Mouse (Mus musculus): ENCODE results near the gene Gm39115. TPM values are rescaled to one million over a fixed set of nuclear protein-coding genes. Genes with fewer than 3 reads are reported as not detected.
"Not testable (repeated sequence)": the region's sequence is repeated elsewhere in the genome, so short reads cannot be mapped to it uniquely, and the experiment has no call there.

Gene Gm39115
- total and polyA plus RNA-seq, 3 experiments, result not detected

DNA sequence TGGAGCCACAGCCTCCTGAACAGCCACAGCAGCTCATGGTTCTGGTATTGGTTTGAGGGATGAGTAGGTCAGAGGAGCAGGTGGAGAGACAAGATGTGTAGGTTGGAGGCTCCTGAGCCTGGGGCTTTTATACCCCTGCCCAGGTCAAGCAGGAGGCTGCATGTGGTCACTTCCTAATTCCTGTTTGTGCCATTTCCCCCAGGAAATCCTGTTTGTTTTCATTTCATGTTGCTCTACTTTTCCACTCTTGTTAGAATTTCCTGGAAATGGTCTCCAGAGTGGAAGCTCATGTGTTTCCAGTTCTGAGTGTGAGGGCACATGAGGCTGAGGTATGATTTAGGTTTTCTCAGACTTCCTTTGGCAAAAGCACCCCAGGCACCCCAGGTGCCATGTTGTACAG lies 40.1 kb upstream of the Gm39115 start, which contains the start of gene Krtap5-2:
Gene Krtap5-2, minus strand, starts transcription at position 101 of the 400 bp plus-strand sequence.
- H3K9me3 ChIP-seq (replicated peaks; ENCODE audit: insufficient read depth, low read length); H3K27ac ChIP-seq (ENCODE audit: control insufficient read depth, low read depth, low read length); H3K4me1 ChIP-seq (ENCODE audit: control insufficient read depth in 1 of 2, insufficient read depth in 2 of 2, low read length in 2 of 2); H3K4me3 ChIP-seq (ENCODE audit: control insufficient read depth in 1 of 2, insufficient read depth in 1 of 2, low read depth in 2 of 2, low read length in 2 of 2); H3K36me3 ChIP-seq (ENCODE audit: control insufficient read depth in 1 of 2, insufficient read depth in 2 of 2, low read length in 2 of 2); H3K9ac ChIP-seq (ENCODE audit: control insufficient read depth, low read depth, low read length, poor library complexity, severe bottlenecking); H3K27me3 ChIP-seq (ENCODE audit: control insufficient read depth in 1 of 2, insufficient read depth in 2 of 2, low read length in 2 of 2); H3K79me2 ChIP-seq (ENCODE audit: control insufficient read depth, insufficient read depth, low read length, poor library complexity); DNase-seq (ENCODE audit: low read depth, low spot score): not testable (repeated sequence)

DNA sequence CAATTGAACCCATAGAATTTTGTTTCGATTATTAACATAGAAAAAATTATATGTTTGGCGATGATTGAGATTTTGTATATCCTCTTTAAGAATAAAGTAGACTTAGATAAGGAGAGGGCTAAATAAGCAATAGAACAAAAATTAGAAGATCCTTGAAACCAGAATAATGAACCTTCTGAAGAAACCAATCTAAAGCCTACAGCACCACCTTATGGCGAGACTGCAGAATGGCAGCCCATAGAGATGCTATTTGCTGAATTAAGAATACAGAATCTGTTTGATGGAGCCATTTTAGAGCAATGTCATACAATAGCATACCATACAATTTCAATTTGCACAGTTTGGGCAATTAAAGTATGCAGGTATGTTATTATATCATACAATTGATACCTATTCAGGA lies 34.0 kb upstream of the Gm39115 start:
- TF ChIP-seq RAD21 (IDR thresholded peaks at IDR 0.05; ENCODE audit: low read depth, low read length) (peak; percentile 87), SMC3 (IDR thresholded peaks at IDR 0.05; ENCODE audit: low read depth, low read length) (peak; percentile 64), ZC3H11A (IDR thresholded peaks at IDR 0.05; ENCODE audit: low read depth, low read length) (peak; percentile 53; the same call in 1 of the 2 replicates), MYB (IDR thresholded peaks at IDR 0.05; ENCODE audit: low read depth, low read length) (no peak), CTCF (IDR thresholded peaks at IDR 0.05 in 2 of 3, conservative IDR thresholded peaks at IDR 0.05 in 1 of 3; ENCODE audit: control insufficient read depth in 1 of 3, insufficient read depth in 1 of 3, low read depth in 2 of 3, low read length in 3 of 3, poor library complexity in 1 of 3, severe bottlenecking in 1 of 3) (peak; percentile 53 to 83 (median 78))
- no peaks in the 10 kb centered on the region for H3K4me1 ChIP-seq (ENCODE audit: control insufficient read depth in 1 of 2, insufficient read depth in 2 of 2, low read length in 2 of 2)
- H3K27me3 ChIP-seq (ENCODE audit: control insufficient read depth in 1 of 2, insufficient read depth in 2 of 2, low read length in 2 of 2), result peaks cover 2 to 5% of the 10 kb centered on the region in 2 experiments
- no peaks in the 10 kb centered on the region for H3K36me3 ChIP-seq (ENCODE audit: control insufficient read depth in 1 of 2, insufficient read depth in 2 of 2, low read length in 2 of 2)
- H3K9ac ChIP-seq (ENCODE audit: control insufficient read depth, low read depth, low read length, poor library complexity, severe bottlenecking), result no peak overlapping the region
- no peak overlapping the region for H3K4me3 ChIP-seq (ENCODE audit: control insufficient read depth in 1 of 2, insufficient read depth in 1 of 2, low read depth in 2 of 2, low read length in 2 of 2)
- H3K27ac ChIP-seq (ENCODE audit: control insufficient read depth, low read depth, low read length), result no peak overlapping the region
- H3K9me3 ChIP-seq (replicated peaks; ENCODE audit: insufficient read depth, low read length), result no peaks in the 10 kb centered on the region
- no peaks in the 10 kb centered on the region for H3K79me2 ChIP-seq (ENCODE audit: control insufficient read depth, insufficient read depth, low read length, poor library complexity)
- DNase-seq (ENCODE audit: low read depth, low spot score), result peak; percentile 55

DNA sequence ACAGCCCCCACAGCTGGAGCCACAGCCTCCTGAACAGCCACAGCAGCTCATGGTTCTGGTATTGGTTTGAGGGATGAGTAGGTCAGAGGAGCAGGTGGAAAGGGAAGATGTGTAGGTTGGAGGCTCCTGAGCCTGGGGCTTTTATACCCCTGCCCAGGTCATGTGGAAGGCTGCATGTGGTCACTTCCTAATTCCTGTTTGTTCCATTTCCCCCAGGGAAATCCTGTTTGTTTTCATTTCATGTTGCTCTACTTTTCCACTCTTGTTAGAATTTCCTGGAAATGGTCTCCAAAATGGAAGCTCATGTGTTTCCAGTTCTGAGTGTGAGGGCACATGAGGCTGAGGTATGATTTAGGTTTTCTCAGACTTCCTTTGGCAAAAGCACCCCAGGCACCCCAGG lies 29.8 kb upstream of the Gm39115 start, which contains the start of gene Gm4553:
Gene Gm4553, minus strand, starts transcription at position 101 of the 400 bp plus-strand sequence.
- not testable (repeated sequence) for H3K9ac ChIP-seq (ENCODE audit: control insufficient read depth, low read depth, low read length, poor library complexity, severe bottlenecking); H3K36me3 ChIP-seq (ENCODE audit: control insufficient read depth in 1 of 2, insufficient read depth in 2 of 2, low read length in 2 of 2); H3K9me3 ChIP-seq (replicated peaks; ENCODE audit: insufficient read depth, low read length); H3K4me3 ChIP-seq (ENCODE audit: control insufficient read depth in 1 of 2, insufficient read depth in 1 of 2, low read depth in 2 of 2, low read length in 2 of 2); H3K27ac ChIP-seq (ENCODE audit: control insufficient read depth, low read depth, low read length); H3K79me2 ChIP-seq (ENCODE audit: control insufficient read depth, insufficient read depth, low read length, poor library complexity); H3K4me1 ChIP-seq (ENCODE audit: control insufficient read depth in 1 of 2, insufficient read depth in 2 of 2, low read length in 2 of 2); H3K27me3 ChIP-seq (ENCODE audit: control insufficient read depth in 1 of 2, insufficient read depth in 2 of 2, low read length in 2 of 2); DNase-seq (ENCODE audit: low read depth, low spot score)

- H3K4me3 ChIP-seq (ENCODE audit: control insufficient read depth in 1 of 2, insufficient read depth in 1 of 2, low read depth in 2 of 2, low read length in 2 of 2), result no peak overlapping the region
These were observed 23.5 kb upstream of the Gm39115 start for GRCm38 (mm10) chr7:142159366-142159765.

DNA sequence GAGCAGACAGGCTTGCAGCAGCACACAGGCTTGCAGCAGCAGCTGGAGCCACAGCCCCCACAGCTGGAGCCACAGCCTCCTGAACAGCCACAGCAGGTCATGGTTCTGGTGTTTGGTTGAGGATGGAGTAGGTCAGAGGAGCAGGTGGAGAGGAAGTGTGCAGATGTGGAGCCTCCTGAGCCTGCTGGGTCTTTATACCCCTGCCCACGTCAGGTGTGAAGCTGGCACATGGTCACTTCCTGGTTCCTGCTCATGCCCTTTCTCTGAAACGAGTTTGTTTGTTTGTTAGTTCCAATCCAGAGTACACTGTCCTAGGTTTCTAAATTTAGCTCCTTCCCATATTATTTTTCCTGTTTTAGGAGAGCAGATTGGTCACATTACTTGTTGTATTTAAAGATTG lies 21.2 kb upstream of the Gm39115 start, which contains the start of gene Gm29735:
Gene Gm29735, minus strand, starts transcription at position 101 of the 400 bp plus-strand sequence.
- H3K4me3 ChIP-seq (ENCODE audit: control insufficient read depth in 1 of 2, insufficient read depth in 1 of 2, low read depth in 2 of 2, low read length in 2 of 2); H3K27ac ChIP-seq (ENCODE audit: control insufficient read depth, low read depth, low read length); DNase-seq (ENCODE audit: low read depth, low spot score); H3K9me3 ChIP-seq (replicated peaks; ENCODE audit: insufficient read depth, low read length); H3K27me3 ChIP-seq (ENCODE audit: control insufficient read depth in 1 of 2, insufficient read depth in 2 of 2, low read length in 2 of 2); H3K9ac ChIP-seq (ENCODE audit: control insufficient read depth, low read depth, low read length, poor library complexity, severe bottlenecking); H3K79me2 ChIP-seq (ENCODE audit: control insufficient read depth, insufficient read depth, low read length, poor library complexity); H3K36me3 ChIP-seq (ENCODE audit: control insufficient read depth in 1 of 2, insufficient read depth in 2 of 2, low read length in 2 of 2); H3K4me1 ChIP-seq (ENCODE audit: control insufficient read depth in 1 of 2, insufficient read depth in 2 of 2, low read length in 2 of 2): not testable (repeated sequence)

More at GRCm38 (mm10) chr7:142159366-142159765, 23.5 kb upstream of the Gm39115 start:
- TF ChIP-seq MYB (IDR thresholded peaks at IDR 0.05; ENCODE audit: low read depth, low read length), result no peak
- no peak for TF ChIP-seq GABPA (IDR thresholded peaks at IDR 0.05; ENCODE audit: low read depth, low read length)
- no peak for TF ChIP-seq NELFE (IDR thresholded peaks at IDR 0.05; ENCODE audit: low read depth, low read length)
- TF ChIP-seq MAZ (IDR thresholded peaks at IDR 0.05; ENCODE audit: low read depth, low read length), result no peak
- TF ChIP-seq E2F4 (IDR thresholded peaks at IDR 0.05; ENCODE audit: borderline replicate concordance, low read depth, low read length), result no peak
- TF ChIP-seq MYC (IDR thresholded peaks at IDR 0.05; ENCODE audit: low read depth, low read length), result no peak
- no peak for TF ChIP-seq CHD1 (IDR thresholded peaks at IDR 0.05; ENCODE audit: low read depth, low read length)
- TF ChIP-seq USF2 (IDR thresholded peaks at IDR 0.05; ENCODE audit: borderline replicate concordance in 1 of 2, insufficient read depth in 1 of 2, low read depth in 1 of 2, low read length in 2 of 2), result no peak
- TF ChIP-seq POLR2A (IDR thresholded peaks at IDR 0.05; ENCODE audit: control insufficient read depth in 1 of 2, insufficient read depth in 1 of 2, low read depth in 1 of 2, low read length in 2 of 2, poor library complexity in 1 of 2), result no peak
- Histone ChIP-seq H3K9me3 (replicated peaks; ENCODE audit: insufficient read depth, low read length) (no peaks in the 10 kb centered on the region), H3K27me3 (ENCODE audit: control insufficient read depth in 1 of 2, insufficient read depth in 2 of 2, low read length in 2 of 2) (peaks cover 0 to 4% of the 10 kb centered on the region in 2 experiments), H3K79me2 (ENCODE audit: control insufficient read depth, insufficient read depth, low read length, poor library complexity) (no peaks in the 10 kb centered on the region), H3K4me1 (ENCODE audit: control insufficient read depth in 1 of 2, insufficient read depth in 2 of 2, low read length in 2 of 2) (no peaks in the 10 kb centered on the region), H3K27ac (ENCODE audit: control insufficient read depth, low read depth, low read length) (no peak overlapping the region), H3K36me3 (ENCODE audit: control insufficient read depth in 1 of 2, insufficient read depth in 2 of 2, low read length in 2 of 2) (no peaks in the 10 kb centered on the region), H3K9ac (ENCODE audit: control insufficient read depth, low read depth, low read length, poor library complexity, severe bottlenecking) (no peak overlapping the region)
- DNase-seq (ENCODE audit: low read depth, low spot score), result no peak

All from MEL (cell line).